ENCODE assay signal across 25 mouse cellular contexts in the genomic region with DNA sequence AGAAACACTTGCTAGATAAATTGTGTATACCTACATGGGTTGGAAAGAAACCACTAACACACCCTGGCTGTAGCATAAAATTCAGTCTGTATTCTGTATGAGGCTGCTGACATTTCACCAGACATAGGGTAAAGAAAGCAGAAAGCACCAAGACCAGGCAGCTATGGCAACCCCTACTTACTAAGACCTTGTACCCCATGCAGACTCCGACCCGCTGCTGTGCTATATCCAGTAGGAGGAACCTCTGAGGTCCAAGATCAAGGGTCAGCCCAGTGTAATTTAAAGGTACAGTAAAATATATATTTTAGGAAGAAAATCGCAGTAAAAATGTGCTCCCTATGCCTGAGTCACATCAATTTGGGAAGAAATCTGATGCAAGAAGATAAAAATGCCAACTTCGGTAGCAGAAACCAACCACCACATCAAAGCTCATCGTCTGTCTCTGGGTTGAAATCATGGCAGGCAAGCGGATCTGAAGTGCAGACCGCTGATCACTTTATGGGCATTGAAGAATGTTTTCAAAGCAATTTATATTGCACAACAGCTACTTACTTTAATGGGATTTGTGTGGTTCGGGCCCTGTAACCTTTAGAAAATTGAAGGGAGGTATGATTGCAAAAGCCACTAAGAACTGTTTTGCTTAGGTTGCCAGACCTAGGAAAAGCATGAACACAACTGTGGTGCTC. TPM values are rescaled to one million over a fixed set of nuclear protein-coding genes. Genes with fewer than 3 reads are reported as not detected.
"Had no signal": no experiment of that assay in that cellular context is flagged by ENCODE, and none has a peak within 500 bp of the region (broad histone marks: within the 10 kb centered on the region; RNA-seq: fewer than 3 reads in every experiment).

No protein-coding gene starts in this region.

- H3K4me2 ChIP-seq: heart, embryonic 12.5 days; hindbrain, embryonic 13.5 days; hindbrain, embryonic 15.5 days; kidney, embryonic 15.5 days; limb, embryonic 12.5 days; liver, embryonic 11.5 days; liver, embryonic 13.5 days had no signal

- H3K27me3 ChIP-seq: heart, embryonic 12.5 days; hindbrain, embryonic 13.5 days; hindbrain, embryonic 15.5 days; kidney, embryonic 15.5 days; limb, embryonic 12.5 days; liver, embryonic 13.5 days had no signal

- DNase-seq: gastrocnemius, postnatal 14 days; gastrocnemius, postnatal 36 days; heart, adult 18-20 months; heart, postnatal 14 days; heart, postnatal 36 days; kidney, adult 11 months; kidney, adult 2 months; kidney, adult 9 months; kidney, postnatal 14 days; kidney, postnatal 36 days; liver; liver, embryonic 13.5 days had no signal

- H3K4me1 ChIP-seq: heart, embryonic 10.5 days; heart, embryonic 12.5 days; hindbrain, embryonic 13.5 days; hindbrain, embryonic 15.5 days; kidney, embryonic 15.5 days; limb, embryonic 10.5 days; limb, embryonic 12.5 days; liver, embryonic 13.5 days had no signal

- H3K27ac ChIP-seq: heart, embryonic 10.5 days; hindbrain, embryonic 13.5 days; hindbrain, embryonic 15.5 days; hindbrain, postnatal 0 days; kidney, embryonic 15.5 days; kidney, postnatal 0 days; left cerebral cortex, adult 2 months; limb, embryonic 10.5 days; limb, embryonic 12.5 days; liver, embryonic 13.5 days had no signal

- H3K9ac ChIP-seq: heart, embryonic 12.5 days; hindbrain, embryonic 13.5 days; hindbrain, embryonic 15.5 days; kidney, embryonic 15.5 days; limb, embryonic 12.5 days; liver, embryonic 13.5 days had no signal

- H3K4me3 ChIP-seq: heart, embryonic 10.5 days; heart, embryonic 12.5 days; hindbrain, embryonic 13.5 days; hindbrain, embryonic 15.5 days; kidney, embryonic 15.5 days; left cerebral cortex, adult 2 months; limb, embryonic 10.5 days; limb, embryonic 12.5 days; liver, embryonic 13.5 days had no signal

- ATAC-seq: hindbrain, postnatal 0 days; intestine, embryonic 16.5 days had no signal

- H3K9me3 ChIP-seq: heart, embryonic 10.5 days; heart, embryonic 12.5 days; hindbrain, embryonic 13.5 days; hindbrain, embryonic 15.5 days; kidney, embryonic 15.5 days; limb, embryonic 10.5 days; liver, embryonic 13.5 days had no signal

- H3K36me3 ChIP-seq: heart, embryonic 10.5 days; heart, embryonic 12.5 days; hindbrain, embryonic 13.5 days; hindbrain, embryonic 15.5 days; kidney, embryonic 15.5 days; liver, embryonic 13.5 days had no signal

RNA-seq across cellular contexts. Expression of gene Prrx1, which starts 46.5 kb away (rescaled TPM):
- total RNA-seq: hematopoietic stem cell, adult 5-6 weeks had no signal
